Mouse (Mus musculus): ENCODE measurements around the gene Kcnc4.

GRCm38 (mm10) chr3:107488637-107489036 is 29.3 kb upstream of the Kcnc4 start:
- no peak for TF ChIP-seq CTCF (IDR thresholded peaks at IDR 0.05; ENCODE audit: insufficient read depth, low read length)
- TF ChIP-seq POLR2A (IDR thresholded peaks at IDR 0.05; ENCODE audit: borderline replicate concordance, extremely low read depth, low read depth, low read length) = no peak

Measured in lung, adult 2 months (tissue).